Mouse (Mus musculus): ENCODE results near the gene Neurog2.

The Neurog2 gene

DNA sequence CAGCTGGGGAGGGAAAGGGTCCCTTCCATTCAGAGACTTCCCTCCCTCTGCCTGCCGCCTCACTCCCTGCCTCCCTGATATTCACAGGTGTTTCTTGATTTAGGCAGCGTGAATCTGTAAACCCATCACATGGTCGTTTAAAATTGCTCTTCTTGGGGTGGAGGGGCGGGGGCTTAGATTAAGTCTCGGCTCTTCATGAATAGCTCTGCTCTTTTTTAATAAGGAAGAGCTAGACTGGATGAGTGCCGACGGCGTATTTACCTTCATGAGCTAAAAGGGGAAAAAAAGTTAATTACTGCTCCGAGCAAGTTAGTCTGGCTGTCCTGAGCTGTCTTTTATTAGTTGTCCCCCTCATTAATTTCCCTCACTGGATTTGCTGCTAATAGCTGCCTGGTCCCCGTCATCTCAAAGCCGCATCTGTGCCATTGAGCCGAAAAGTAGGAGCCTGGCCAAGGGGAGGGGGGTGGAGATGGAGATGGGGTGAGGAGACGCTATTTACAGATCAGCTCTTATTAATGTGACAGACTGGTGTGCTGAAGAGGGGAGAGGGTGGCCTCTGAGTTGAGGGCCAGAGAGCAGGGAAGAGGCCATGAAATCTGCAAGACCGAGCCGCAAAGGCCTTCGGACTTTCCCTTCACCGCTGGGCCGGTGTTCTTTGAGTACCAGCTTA, 13.4 kb downstream of the Neurog2 start:
- no peak for DNase-seq (ENCODE audit: low spot score)

DNA sequence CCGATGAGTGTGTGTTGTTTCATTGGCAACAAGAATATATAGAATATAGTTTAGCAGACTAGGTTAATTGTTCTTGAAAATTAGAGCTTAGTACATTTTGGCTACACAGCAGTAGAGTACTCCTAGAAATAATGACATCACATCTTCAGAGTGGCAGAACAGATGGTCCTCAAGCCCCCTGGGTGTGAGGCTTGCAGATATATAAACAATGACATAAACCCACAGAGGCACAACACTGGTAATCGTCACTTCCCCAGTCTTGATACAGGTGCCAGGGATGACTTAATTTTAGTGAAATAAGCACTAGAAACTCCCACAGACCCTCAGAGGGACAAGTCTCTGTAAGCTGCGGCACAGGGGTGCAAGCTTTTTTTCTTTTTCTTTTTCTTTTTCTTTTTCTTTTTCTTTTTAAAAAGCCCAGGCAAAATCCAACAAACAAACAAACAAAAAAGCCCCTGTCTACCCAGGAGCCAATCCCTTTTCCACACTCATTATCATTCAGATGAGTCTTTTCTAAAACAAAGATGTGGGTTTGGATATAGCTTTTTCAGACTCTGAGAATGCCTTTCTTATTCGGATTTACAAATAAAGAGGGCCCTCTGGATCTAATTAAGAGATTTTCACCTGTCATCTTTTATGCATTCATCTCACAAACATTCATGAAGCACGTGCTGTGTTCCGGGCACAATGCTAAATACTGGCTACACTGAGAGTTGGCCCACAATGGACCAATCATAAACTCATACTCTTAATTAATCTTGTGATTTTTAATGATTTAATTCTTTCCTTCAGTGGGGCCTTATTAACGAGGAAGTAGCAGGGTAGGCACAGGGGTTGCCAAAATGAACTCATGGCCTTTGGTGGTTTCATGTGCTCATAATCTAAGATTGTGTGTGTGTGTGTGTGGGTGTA, 19.1 kb downstream of the Neurog2 start:
- DNase-seq (ENCODE audit: low spot score) = no peak

DNA sequence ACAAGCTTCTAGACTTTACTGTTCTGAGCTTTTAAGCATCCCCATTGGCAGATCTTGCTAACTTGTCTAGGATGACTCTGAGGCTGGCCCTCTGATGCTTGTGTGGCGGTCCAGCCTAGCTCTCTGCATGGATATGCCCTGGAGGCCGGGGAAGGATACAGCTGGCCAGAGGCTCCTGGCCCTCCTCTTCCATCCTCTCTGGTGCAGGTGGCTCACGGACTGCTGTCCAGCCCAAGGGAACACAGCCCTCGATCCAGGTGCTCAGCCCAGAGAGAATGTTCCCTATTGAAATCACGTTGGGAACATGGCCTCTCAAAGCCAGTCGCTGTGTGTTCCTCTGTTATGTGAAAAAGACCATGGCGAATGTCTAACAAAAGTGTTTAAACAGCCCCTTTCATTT, 27.8 kb downstream of the Neurog2 start:
- no peak for DNase-seq (ENCODE audit: low spot score)

DNA sequence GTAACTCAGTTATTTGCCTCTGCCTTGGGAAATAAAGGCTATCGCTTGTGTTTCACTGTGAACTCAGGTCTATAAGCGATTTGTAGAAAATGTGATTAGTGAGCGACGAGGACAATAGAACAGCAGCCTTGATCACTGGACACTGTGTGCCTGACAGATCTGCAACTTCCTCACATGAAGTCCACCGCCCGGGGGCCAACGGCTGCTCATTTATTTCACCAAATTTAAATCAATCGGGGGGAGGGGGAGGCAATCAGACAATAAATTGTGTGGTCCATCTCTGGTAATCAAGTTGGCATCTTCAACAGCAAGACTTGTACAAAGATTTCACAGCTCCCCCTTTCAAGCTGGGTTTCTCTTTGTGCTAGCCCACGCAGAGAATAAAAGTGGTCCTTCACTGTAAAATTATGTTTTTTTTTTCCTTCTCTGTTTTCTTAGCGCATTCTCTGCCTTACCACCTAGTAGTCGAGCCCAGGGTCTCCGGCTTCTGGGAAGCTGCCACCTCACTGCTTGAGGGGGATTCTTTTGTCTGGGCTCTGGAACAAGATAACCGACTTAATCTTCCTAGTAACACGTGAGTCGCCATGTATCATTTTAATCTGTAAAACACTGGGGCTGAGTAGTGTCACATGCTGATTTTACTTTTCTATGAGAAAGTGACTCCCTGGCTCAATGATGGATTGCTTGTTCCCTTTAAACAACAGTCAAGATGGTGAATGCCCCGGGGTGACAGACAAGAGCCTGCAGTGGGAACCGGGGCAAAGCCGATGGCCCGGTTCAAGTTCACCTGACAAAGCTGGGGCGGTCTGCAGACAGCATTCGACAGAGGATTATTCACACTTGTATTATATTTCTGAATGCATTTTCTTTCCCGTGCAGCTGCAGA, 29.0 kb downstream of the Neurog2 start:
- DNase-seq (ENCODE audit: low spot score) = no peak

DNA sequence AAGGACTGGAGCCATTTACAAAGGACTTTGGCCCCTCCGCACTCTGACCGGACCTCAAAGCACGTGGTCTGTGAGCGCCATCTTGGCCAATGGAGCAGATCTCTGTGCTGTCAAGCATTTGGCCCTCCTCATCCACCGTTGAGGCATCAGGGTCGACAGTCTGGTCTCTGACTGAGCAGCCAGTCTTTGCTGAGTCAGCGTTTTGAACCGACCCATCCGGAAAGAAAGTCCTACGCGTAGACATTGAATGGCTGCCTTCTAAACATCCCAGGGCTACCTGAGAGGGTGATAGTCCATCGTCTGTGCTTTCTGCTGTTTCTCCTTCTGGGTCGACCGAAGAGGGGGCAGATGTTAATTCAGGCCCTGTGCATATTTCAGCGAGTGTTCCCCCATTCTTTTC, 46.8 kb downstream of the Neurog2 start:
- DNase-seq (ENCODE audit: low spot score) = no peak

Data from ovary, adult 18-20 months (tissue).